Comparison of ENCODE assay signal across 8 mouse cellular contexts in the genomic region with DNA sequence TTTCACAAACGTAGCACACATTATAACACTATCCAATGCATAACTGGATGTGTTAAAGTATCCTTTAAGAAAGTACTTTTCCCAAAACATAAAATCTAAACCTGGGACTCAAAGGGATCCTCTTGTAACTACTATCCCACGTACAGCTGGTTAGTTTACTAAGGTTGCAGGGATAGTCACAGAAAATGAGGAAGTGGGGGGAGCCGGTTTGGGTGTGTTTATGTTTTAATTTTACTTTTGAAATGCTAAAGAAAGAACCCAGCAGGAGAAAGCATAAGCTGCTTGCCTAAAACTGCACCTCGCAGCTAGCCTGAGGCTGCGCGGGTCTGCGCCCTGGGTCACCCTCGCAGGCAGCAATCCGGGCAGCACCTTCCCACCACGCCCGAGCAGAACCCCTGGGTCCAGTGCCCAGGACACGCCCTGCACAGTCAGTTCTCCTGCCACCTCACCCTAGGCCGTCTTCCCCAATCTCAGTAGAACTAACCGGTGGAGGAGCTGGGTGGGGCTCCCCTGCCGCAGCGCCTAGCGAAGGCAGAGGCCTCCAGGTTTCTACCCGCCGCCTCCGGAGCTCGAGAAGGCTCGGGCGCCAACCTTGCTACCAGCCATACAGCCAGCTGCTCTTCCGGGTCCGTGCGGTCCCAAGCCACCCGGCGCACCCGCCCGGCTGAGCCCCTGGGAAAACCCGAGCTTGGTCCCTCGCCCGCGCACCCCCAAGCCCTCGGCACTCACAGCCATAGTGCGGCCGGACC. TPM values are rescaled to one million over a fixed set of nuclear protein-coding genes. Genes with fewer than 3 reads are reported as not detected.
DNase-seq lines count a peak whose midpoint lies in the region; ATAC-seq and TF ChIP-seq lines count a peak whose summit lies in the region.

No protein-coding gene starts in this region.

- peak; percentile 66 to 84 for DNase-seq in urinary bladder, adult 18-20 months (ENCODE audit: low spot score in 2 of 2)
- no peak for DNase-seq in urinary bladder, adult 2 months (ENCODE audit: low spot score)
- DNase-seq in embryonic facial prominence, embryonic 11.5 days (ENCODE audit: low spot score): peak; percentile 53
- DNase-seq in hindbrain, embryonic 11.5 days (ENCODE audit: low spot score): no peak
- DNase-seq in right cerebral cortex, adult 18-20 months: no peak
- no peak for DNase-seq in layer of hippocampus, adult 9-11 months

- H3K4me3 ChIP-seq in embryonic facial prominence, embryonic 11.5 days (ENCODE audit: low read depth, low read length): peak overlapping the region; percentile 81
- H3K4me3 ChIP-seq in hindbrain, embryonic 11.5 days (ENCODE audit: low read depth, low read length): peak overlapping the region; percentile 88
- peak overlapping the region; percentile 87 for H3K4me3 ChIP-seq in lung, embryonic 15.5 days
- peak overlapping the region; percentile 77 for H3K4me3 ChIP-seq in small intestine, adult 2 months (ENCODE audit: low read depth, low read length)

- no peaks in the 10 kb centered on the region for H3K9me3 ChIP-seq in embryonic facial prominence, embryonic 11.5 days (replicated peaks; ENCODE audit: control insufficient read depth, low read length)
- no peaks in the 10 kb centered on the region for H3K9me3 ChIP-seq in hindbrain, embryonic 11.5 days (ENCODE audit: control insufficient read depth, low read length)
- no peaks in the 10 kb centered on the region for H3K9me3 ChIP-seq in lung, embryonic 15.5 days

- no peaks in the 10 kb centered on the region for H3K27me3 ChIP-seq in embryonic facial prominence, embryonic 11.5 days (ENCODE audit: control insufficient read depth, insufficient read depth, low read length)
- H3K27me3 ChIP-seq in hindbrain, embryonic 11.5 days (ENCODE audit: control insufficient read depth, insufficient read depth, low read length): no peaks in the 10 kb centered on the region
- H3K27me3 ChIP-seq in lung, embryonic 15.5 days: no peaks in the 10 kb centered on the region
- no peaks in the 10 kb centered on the region for H3K27me3 ChIP-seq in small intestine, adult 2 months (ENCODE audit: control insufficient read depth, insufficient read depth, low read length)

- 1% methylated on average over 36 of the region's 37 CpGs for WGBS in embryonic facial prominence, embryonic 11.5 days
- WGBS in hindbrain, embryonic 11.5 days: 2% methylated on average over 36 of the region's 37 CpGs
- under 1% methylated on average over 37 of the region's 37 CpGs for WGBS in lung, embryonic 15.5 days
- 1% methylated on average over 37 of the region's 37 CpGs for WGBS in small intestine, adult 2 months

- peak overlapping the region; percentile 75 for H3K9ac ChIP-seq in embryonic facial prominence, embryonic 11.5 days (replicated peaks; ENCODE audit: low read length)
- H3K9ac ChIP-seq in hindbrain, embryonic 11.5 days (ENCODE audit: low read depth, low read length): peak overlapping the region; percentile 74
- peak overlapping the region; percentile 94 for H3K9ac ChIP-seq in lung, embryonic 15.5 days

- TF ChIP-seq POLR2A in small intestine, adult 2 months (IDR thresholded peaks at IDR 0.05; ENCODE audit: low read depth, low read length): no peak; the same call in 1 of the 2 replicates

- H3K36me3 ChIP-seq in embryonic facial prominence, embryonic 11.5 days (replicated peaks; ENCODE audit: control insufficient read depth, insufficient read depth, low read depth, low read length): no peaks in the 10 kb centered on the region
- 0 out of 2 replicates have a peak, but pooled peaks cover 2% of the 10 kb centered on the region for H3K36me3 ChIP-seq in hindbrain, embryonic 11.5 days (ENCODE audit: control insufficient read depth, insufficient read depth, low read length)
- peaks cover 13% of the 10 kb centered on the region for H3K36me3 ChIP-seq in lung, embryonic 15.5 days
- peaks cover 20% of the 10 kb centered on the region for H3K36me3 ChIP-seq in small intestine, adult 2 months (ENCODE audit: control insufficient read depth, insufficient read depth, low read length)

- no peak for TF ChIP-seq CTCF in small intestine, adult 2 months (IDR thresholded peaks at IDR 0.05; ENCODE audit: extremely low read depth, insufficient read length, insufficient replicate concordance, low read depth, low read length)

- peak; percentile 81 for ATAC-seq in embryonic facial prominence, embryonic 11.5 days (replicated peaks; ENCODE audit: insufficient number of reproducible peaks, low FRiP score, low TSS enrichment, low read depth)
- peak; percentile 74; the same call in 1 of the 2 replicates for ATAC-seq in hindbrain, embryonic 11.5 days (ENCODE audit: low FRiP score)
- ATAC-seq in lung, embryonic 15.5 days (ENCODE audit: borderline replicate concordance, extremely low read depth, low FRiP score, low TSS enrichment): peak; percentile 81

- no peak overlapping the region for H3K27ac ChIP-seq in embryonic facial prominence, embryonic 11.5 days (replicated peaks; ENCODE audit: low read depth, low read length)
- peak overlapping the region; percentile 63 for H3K27ac ChIP-seq in hindbrain, embryonic 11.5 days (ENCODE audit: low read depth, low read length)
- H3K27ac ChIP-seq in lung, embryonic 15.5 days: peak overlapping the region; percentile 95
- peak overlapping the region; percentile 98 for H3K27ac ChIP-seq in small intestine, adult 2 months (ENCODE audit: insufficient read depth, low read depth, low read length)

- peak overlapping the region; percentile 95 for H3K4me2 ChIP-seq in embryonic facial prominence, embryonic 11.5 days (ENCODE audit: low read depth, low read length)
- peak overlapping the region; percentile 89 for H3K4me2 ChIP-seq in hindbrain, embryonic 11.5 days (replicated peaks; ENCODE audit: low read depth, low read length)
- peak overlapping the region; percentile 73 for H3K4me2 ChIP-seq in lung, embryonic 15.5 days

- no peaks in the 10 kb centered on the region for H3K4me1 ChIP-seq in embryonic facial prominence, embryonic 11.5 days (ENCODE audit: control insufficient read depth, insufficient read depth, low read length)
- no peaks in the 10 kb centered on the region for H3K4me1 ChIP-seq in hindbrain, embryonic 11.5 days (replicated peaks; ENCODE audit: control insufficient read depth, insufficient read depth, low read length)
- peaks cover 34% of the 10 kb centered on the region for H3K4me1 ChIP-seq in lung, embryonic 15.5 days
- H3K4me1 ChIP-seq in small intestine, adult 2 months (ENCODE audit: control insufficient read depth, insufficient read depth, insufficient read length, low read length): peaks cover 5% of the 10 kb centered on the region; the same call in 1 of the 2 replicates

RNA-seq across cellular contexts. Expression of a gene that starts 23.2 kb away (rescaled TPM):
- polyA plus RNA-seq in urinary bladder, adult 2 months (2012; rRNA removed): 51.7 and 64.7 TPM in 2 replicates
- polyA plus RNA-seq in embryonic facial prominence, embryonic 11.5 days (2014; fragmentation: Nextera tagmentation; extraction: Ambion mirVana): 30.4 and 32.6 TPM in 2 replicates
- polyA plus RNA-seq in hindbrain, embryonic 11.5 days (2014; fragmentation: Nextera tagmentation; extraction: Ambion mirVana): 27.1 and 29.1 TPM in 2 replicates
- polyA plus RNA-seq in lung, embryonic 15.5 days (2015; fragmentation: Nextera tagmentation; extraction: Ambion mirVana): 107 and 115 TPM in 2 replicates
- 16.5 and 28.9 TPM in 2 replicates for polyA plus RNA-seq in small intestine, adult 2 months (2012; rRNA removed)

RNA-seq across cellular contexts. Expression of a gene that starts 58.1 kb away (rescaled TPM):
- 6.7 and 7.5 TPM in 2 replicates for polyA plus RNA-seq in urinary bladder, adult 2 months (2012; rRNA removed)
- polyA plus RNA-seq in embryonic facial prominence, embryonic 11.5 days (2014; fragmentation: Nextera tagmentation; extraction: Ambion mirVana): 4.5 and 5.4 TPM in 2 replicates
- 4.5 and 4.8 TPM in 2 replicates for polyA plus RNA-seq in hindbrain, embryonic 11.5 days (2014; fragmentation: Nextera tagmentation; extraction: Ambion mirVana)
- polyA plus RNA-seq in lung, embryonic 15.5 days (2015; fragmentation: Nextera tagmentation; extraction: Ambion mirVana): 2.7 and 2.9 TPM in 2 replicates
- polyA plus RNA-seq in small intestine, adult 2 months (2012; rRNA removed): 1.3 and 1.8 TPM in 2 replicates

Comparison
In these comparisons a context has a peak if more than half of its experiments do, and no peak if none do; other contexts are left out.
1. DNase-seq: peak in urinary bladder, adult 18-20 months (2 of 2) and embryonic facial prominence, embryonic 11.5 days (single experiment); none in urinary bladder, adult 2 months (single experiment), hindbrain, embryonic 11.5 days (single experiment), right cerebral cortex, adult 18-20 months (single experiment) and layer of hippocampus, adult 9-11 months (single experiment).
2. Peak in every context shown above with its lines, with median percentiles within 50 percentile points of each other: ATAC-seq, H3K4me2 ChIP-seq, H3K4me3 ChIP-seq and H3K9ac ChIP-seq.